Mouse (Mus musculus) large intestine, adult 2 months (tissue): ENCODE results near the gene Gm15140. TPM values are rescaled to one million over a fixed set of nuclear protein-coding genes. Genes with fewer than 3 reads are reported as not detected.
"Not testable (repeated sequence)": the region's sequence is repeated elsewhere in the genome, so short reads cannot be mapped to it uniquely, and the experiment has no call there.

Experiments
- DNase-seq: peaks from one replicate; pipeline ENCODE4 v3.0.0-alpha.2; 2012; ENCODE audit warnings: low read depth, low spot score
- WGBS: fragments of 180-500 bp; shearing (Covaris S2); methylation state at CpG from one replicate; pipeline ENCODE4 v1.1.7; 2018; 5-methylcytosine and 5-hydroxymethylcytosine counted together
- polyA plus RNA-seq: library from polyadenylated mRNA; depleted of rRNA; stranded (reverse); fragments of >200 nt; gene quantifications from 2 replicates; pipeline ENCODE4 v1.2.3, GENCODE M21; 2012; rRNA removed

The Gm15140 gene
- not detected in 2 replicates for polyA plus RNA-seq

DNA sequence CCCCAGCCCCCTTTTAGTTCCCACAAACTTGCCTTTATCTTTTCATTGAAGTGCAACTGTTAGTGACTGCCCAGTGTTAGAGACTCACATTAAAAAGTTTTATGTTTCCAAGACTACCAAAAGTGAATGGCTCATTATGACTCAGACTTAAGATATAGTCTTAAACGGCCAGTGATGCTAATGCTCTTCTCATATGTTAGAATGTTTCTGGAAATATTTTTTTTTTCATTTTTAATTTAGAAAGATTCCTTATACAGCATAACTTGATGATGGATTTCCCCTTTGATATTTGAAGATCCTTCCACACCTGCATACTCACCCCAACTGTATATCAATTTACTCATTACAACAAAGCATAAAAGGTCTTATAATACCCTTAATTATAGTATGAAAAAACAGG, at the start of gene Gm15140:
Gene Gm15140, minus strand, starts transcription at position 101 of the 400 bp plus-strand sequence.
- not testable (repeated sequence) for DNase-seq
- 77% methylated on average over 1 of the region's 1 CpGs for WGBS

Other genes starting within 250 kb of the Gm15140 start
- not detected in 2 replicates for gene Samt1, start 108.0 kb downstream of the Gm15140 start, polyA plus RNA-seq
- gene 4921511M17Rik, start 86.9 kb downstream of the Gm15140 start, polyA plus RNA-seq: not detected in 2 replicates
- not detected in 2 replicates for gene Gm10057, start 65.6 kb downstream of the Gm15140 start, polyA plus RNA-seq
- gene 4930524N10Rik, start 222.7 kb upstream of the Gm15140 start, polyA plus RNA-seq: not detected in 2 replicates